Mouse (Mus musculus) erythroblast, embryonic 14.5 days (primary cell): ENCODE measurements around the gene Uqcc1.

Experiments
- GATA1 ChIP-seq: IDR thresholded peaks from 2 replicates; pipeline ENCODE4 v1.6.1; 2012; ENCODE audit warnings: low read length, inconsistent platforms, mixed read lengths
- TAL1 ChIP-seq: IDR thresholded peaks from 3 replicates; pipeline ENCODE4 v1.6.1; 2012; ENCODE audit warnings: low read length, inconsistent platforms, mixed read lengths

GRCm38 (mm10) chr2:155862573-155863300 is 67.4 kb downstream of the Uqcc1 start:
- no peak for TF ChIP-seq GATA1
- no peak for TF ChIP-seq TAL1
